Mouse (Mus musculus) MEL (cell line): ENCODE data around the gene Twnk. TPM values are rescaled to one million over a fixed set of nuclear protein-coding genes. Genes with fewer than 3 reads are reported as not detected.

Experiments used
- DNase-seq: peaks from one replicate; pipeline ENCODE4 v3.0.0; 2011; ENCODE audit warnings: low read depth, low spot score
- H3K27ac ChIP-seq: 2 replicates; pipeline ENCODE4 v1.5.1; 2012; ENCODE audit warnings: low read depth, mild to moderate bottlenecking, control low read depth, low read length, moderate library complexity; ENCODE audit not compliant: control insufficient read depth
- H3K27me3 ChIP-seq, 2 experiments: fragments of 150-350 bp in 1 of 2; sonication (generic) in 1 of 2; 2 replicates each; pipeline ENCODE4 v1.6.1; 2012; ENCODE audit warnings: low read length in 2 of 2, mild to moderate bottlenecking in 2 of 2, improper control_type of control experiment in 1 of 2, moderate library complexity in 1 of 2; ENCODE audit not compliant: insufficient read depth in 2 of 2, control insufficient read depth in 1 of 2
- H3K36me3 ChIP-seq, 2 experiments: 2 replicates each; pipeline ENCODE4 v1.6.1; 2012 to 2014; ENCODE audit warnings: low read length in 2 of 2, improper control_type of control experiment in 1 of 2, inconsistent platforms in 1 of 2, mild to moderate bottlenecking in 1 of 2; ENCODE audit not compliant: insufficient read depth in 2 of 2, control insufficient read depth in 1 of 2
- H3K4me1 ChIP-seq, 2 experiments: fragments of 150-350 bp in 1 of 2; sonication (generic) in 1 of 2; 2 replicates each; pipeline ENCODE4 v1.6.1; 2012; ENCODE audit warnings: low read length in 2 of 2, improper control_type of control experiment in 1 of 2, mild to moderate bottlenecking in 1 of 2; ENCODE audit not compliant: insufficient read depth in 2 of 2, control insufficient read depth in 1 of 2
- H3K4me3 ChIP-seq, 2 experiments: fragments of 150-350 bp in 1 of 2; sonication (generic) in 1 of 2; 2 replicates each; pipeline ENCODE4 v1.5.1; 2012; ENCODE audit warnings: low read depth in 2 of 2, low read length in 2 of 2, mild to moderate bottlenecking in 2 of 2, moderate library complexity in 2 of 2, control low read depth in 1 of 2, improper control_type of control experiment in 1 of 2; ENCODE audit not compliant: control insufficient read depth in 1 of 2, insufficient read depth in 1 of 2
- H3K79me2 ChIP-seq: 2 replicates; pipeline ENCODE4 v1.6.1; 2012; ENCODE audit warnings: mild to moderate bottlenecking, low read length, moderate library complexity; ENCODE audit not compliant: control insufficient read depth, poor library complexity, insufficient read depth
- H3K9ac ChIP-seq: 2 replicates; pipeline ENCODE4 v1.6.1; 2012; ENCODE audit warnings: low read depth, mild to moderate bottlenecking, control low read depth, low read length, moderate library complexity; ENCODE audit not compliant: control insufficient read depth, poor library complexity, severe bottlenecking
- H3K9me3 ChIP-seq: fragments of 150-350 bp; sonication (generic); replicated peaks from 2 replicates; pipeline ENCODE4 v1.6.1; 2012; ENCODE audit warnings: mild to moderate bottlenecking, low read length, improper control_type of control experiment, moderate library complexity; ENCODE audit not compliant: insufficient read depth
- CHD2 ChIP-seq: IDR thresholded peaks from 2 replicates; pipeline ENCODE4 v1.6.1; 2011; ENCODE audit warnings: low read length, improper control_type of control experiment
- E2F4 ChIP-seq: IDR thresholded peaks from 2 replicates; pipeline ENCODE4 v1.6.1; 2011; ENCODE audit warnings: low read depth, low read length, improper control_type of control experiment, borderline replicate concordance
- ELF1 ChIP-seq: IDR thresholded peaks from 2 replicates; pipeline ENCODE4 v1.6.1; 2014; ENCODE audit warnings: low read depth, mild to moderate bottlenecking, inconsistent platforms, low read length, improper control_type of control experiment, moderate library complexity
- EP300 ChIP-seq, 2 experiments: IDR thresholded peaks; 2 replicates each; pipeline ENCODE4 v1.6.1; 2011; ENCODE audit warnings: improper control_type of control experiment in 2 of 2, low read length in 2 of 2, low read depth in 1 of 2, mild to moderate bottlenecking in 1 of 2
- GABPA ChIP-seq: IDR thresholded peaks from 2 replicates; pipeline ENCODE4 v1.6.1; 2012; ENCODE audit warnings: low read depth, mild to moderate bottlenecking, inconsistent platforms, low read length, improper control_type of control experiment, moderate library complexity
- GATA1 ChIP-seq: IDR thresholded peaks from 2 replicates; pipeline ENCODE4 v1.6.1; 2011; ENCODE audit warnings: low read depth, low read length, improper control_type of control experiment
- JUND ChIP-seq: IDR thresholded peaks from 2 replicates; pipeline ENCODE4 v1.6.1; 2011; ENCODE audit warnings: low read depth, mild to moderate bottlenecking, improper control_type of control experiment, low read length
- MYB ChIP-seq: IDR thresholded peaks from 2 replicates; pipeline ENCODE4 v1.6.1; 2011; ENCODE audit warnings: mild to moderate bottlenecking, low read depth, low read length, improper control_type of control experiment
- NRF1 ChIP-seq: IDR thresholded peaks from 2 replicates; pipeline ENCODE4 v1.6.1; 2014; ENCODE audit warnings: low read depth, mild to moderate bottlenecking, inconsistent platforms, low read length, improper control_type of control experiment, moderate library complexity; ENCODE audit not compliant: poor library complexity, insufficient read depth, severe bottlenecking
- UBTF ChIP-seq: IDR thresholded peaks from 2 replicates; pipeline ENCODE4 v1.6.1; 2012; ENCODE audit warnings: low read depth, mild to moderate bottlenecking, inconsistent platforms, low read length, improper control_type of control experiment, moderate library complexity, borderline replicate concordance; ENCODE audit not compliant: insufficient read depth
- USF1 ChIP-seq: IDR thresholded peaks from 2 replicates; pipeline ENCODE4 v1.6.1; 2014; ENCODE audit warnings: low read depth, mild to moderate bottlenecking, inconsistent platforms, low read length, improper control_type of control experiment, moderate library complexity
- USF2 ChIP-seq, 2 experiments: IDR thresholded peaks; 2 replicates each; pipeline ENCODE4 v1.6.1; 2011 to 2012; ENCODE audit warnings: improper control_type of control experiment in 2 of 2, low read length in 2 of 2, borderline replicate concordance in 1 of 2, inconsistent platforms in 1 of 2, low read depth in 1 of 2, mild to moderate bottlenecking in 1 of 2; ENCODE audit not compliant: insufficient read depth in 1 of 2
- ZMIZ1 ChIP-seq: IDR thresholded peaks from 2 replicates; pipeline ENCODE4 v1.6.1; 2012; ENCODE audit warnings: low read depth, mild to moderate bottlenecking, inconsistent platforms, low read length, improper control_type of control experiment, moderate library complexity
- polyA plus RNA-seq, 2 experiments: library from polyadenylated mRNA; stranded (reverse) in 1 of 2; unstranded in 1 of 2; fragments of >175 nt in 1 of 2; fragments of >200 nt in 1 of 2; gene quantifications; 2 replicates each; pipeline versions ENCODE4 v1.2.1 to v1.2.4; 2012; ENCODE audit warnings: low replicate concordance in 2 of 2, low read depth in 1 of 2; ENCODE audit not compliant: insufficient read length in 2 of 2, insufficient read depth in 1 of 2, missing spikeins in 1 of 2
- total RNA-seq: library from RNA; depleted of rRNA; stranded (reverse); fragments of 300-350 nt; gene quantifications from 2 replicates; pipeline ENCODE4 v1.2.3, GENCODE M21; 2012

Twnk gene
- total and polyA plus RNA-seq, 3 experiments = 37.5 to 55.6 TPM; not detected in 1

- TF ChIP-seq ELF1 = no peak
- no peak for TF ChIP-seq USF2 (IDR thresholded peaks at IDR 0.05; ENCODE audit: borderline replicate concordance in 1 of 2, insufficient read depth in 1 of 2, low read depth in 1 of 2, low read length in 2 of 2)
- TF ChIP-seq ZMIZ1 = no peak
- TF ChIP-seq NRF1 = no peak
- 0 out of 2 replicates have a peak, but pooled peaks have one; percentile 23 for TF ChIP-seq GATA1
- no peak for TF ChIP-seq EP300 (IDR thresholded peaks at IDR 0.05; ENCODE audit: low read depth in 1 of 2, low read length in 2 of 2)
- TF ChIP-seq, all 39 proteins: peak for 1
- no peak for DNase-seq
- Histone ChIP-seq H3K27me3 (no peaks in the 10 kb centered on the region), H3K4me1 (peaks cover 3 to 26% of the 10 kb centered on the region in 2 experiments), H3K79me2 (peaks cover 36% of the 10 kb centered on the region), H3K9ac (peak overlapping the region; percentile 92), H3K9me3 (no peaks in the 10 kb centered on the region), H3K36me3 (peaks cover 5 to 22% of the 10 kb centered on the region in 2 experiments), H3K27ac (no peak overlapping the region), H3K4me3 (peak overlapping the region; percentile 91 to 96)
These were observed 2.1 kb downstream of the Twnk start for GRCm38 (mm10) chr19:45007425-45008191.

GRCm38 (mm10) chr19:45010646-45011045, 5.2 kb downstream of the Twnk start:
- H3K4me1 ChIP-seq = peaks cover 3 to 31% of the 10 kb centered on the region in 2 experiments
- H3K27me3 ChIP-seq = no peaks in the 10 kb centered on the region
- no peak for TF ChIP-seq GABPA
- no peak for TF ChIP-seq USF1
- TF ChIP-seq UBTF = no peak
- TF ChIP-seq MYB = no peak
- TF ChIP-seq NRF1 = no peak
- no peak for TF ChIP-seq ZMIZ1
- no peak for TF ChIP-seq CHD2
- TF ChIP-seq E2F4 = no peak
- no peak for TF ChIP-seq JUND
- no peak overlapping the region for H3K4me3 ChIP-seq
- peaks cover 0 to 21% of the 10 kb centered on the region in 2 experiments for H3K36me3 ChIP-seq
- H3K9me3 ChIP-seq = no peaks in the 10 kb centered on the region
- no peak overlapping the region for H3K9ac ChIP-seq
- H3K27ac ChIP-seq = no peak overlapping the region
- peaks cover 26% of the 10 kb centered on the region for H3K79me2 ChIP-seq
- no peak for DNase-seq
